Mouse (Mus musculus) erythroblast, embryonic 14.5 days (primary cell): Measurements from ENCODE around the gene Syne2.

ENCODE experiments used
- GATA1 ChIP-seq: IDR thresholded peaks from 2 replicates; pipeline ENCODE4 v1.6.1; 2012; ENCODE audit warnings: low read length, inconsistent platforms, mixed read lengths
- TAL1 ChIP-seq: IDR thresholded peaks from 3 replicates; pipeline ENCODE4 v1.6.1; 2012; ENCODE audit warnings: low read length, inconsistent platforms, mixed read lengths

DNA sequence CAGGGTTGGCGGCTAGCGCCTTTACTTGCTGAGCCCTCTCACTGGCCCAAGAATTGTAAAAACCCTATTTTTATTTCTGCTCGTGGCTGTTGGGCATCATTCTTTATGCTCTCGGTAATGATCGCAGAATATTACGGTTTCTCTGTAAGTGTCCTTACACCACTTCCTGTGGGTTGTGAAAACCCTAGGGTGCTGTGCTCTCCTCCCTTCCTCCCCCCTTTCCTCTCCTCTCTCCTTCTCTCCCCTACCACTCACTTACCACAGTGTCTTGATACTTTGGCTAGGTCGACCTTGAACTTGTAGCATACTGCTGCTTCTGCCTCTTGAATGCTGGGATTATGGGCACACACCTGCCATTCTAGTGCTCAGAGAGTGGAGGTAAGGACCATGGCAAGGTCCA is 7.5 kb downstream of the Syne2 start:
- TF ChIP-seq GATA1 (no peak), TAL1 (no peak)
